Mouse (Mus musculus) spleen, adult 2 months (tissue): ENCODE results near the gene Fam222a.

Experiments
- CTCF ChIP-seq: fragments of 200-500 bp; IDR thresholded peaks from 2 replicates; pipeline ENCODE4 v1.5.1; 2011; ENCODE audit warnings: mild to moderate bottlenecking, inconsistent platforms; ENCODE audit not compliant: insufficient read depth, insufficient read length, insufficient replicate concordance; ENCODE audit errors: extremely low read depth
- POLR2A ChIP-seq: fragments of 200-500 bp; IDR thresholded peaks from 2 replicates; pipeline ENCODE4 v1.6.1; 2011; ENCODE audit warnings: low read depth, low read length, inconsistent platforms

GRCm38 (mm10) chr5:114607651-114608050 lies 39.8 kb downstream of the Fam222a start:
- no peak for TF ChIP-seq POLR2A
- TF ChIP-seq CTCF: no peak
